Mouse (Mus musculus) MEL (cell line): ENCODE measurements at regions not wholly inside any gene's neighbourhood (a gene's known extent, or its start where the extent isn't known, plus 50 kb on each side); places are given as distances from the start of the nearest gene placed in this dataset.

ENCODE experiments used
- CTCF ChIP-seq, 3 experiments: IDR thresholded peaks in 2 of 3; conservative IDR thresholded peaks in 1 of 3; 2 replicates each; pipeline ENCODE4 v1.5.1; 2011 to 2012; ENCODE audit warnings: low read length in 3 of 3, low read depth in 2 of 3, mild to moderate bottlenecking in 2 of 3, improper control_type of control experiment in 1 of 3, inconsistent platforms in 1 of 3, mixed read lengths in 1 of 3, moderate library complexity in 1 of 3; ENCODE audit not compliant: control insufficient read depth in 1 of 3, insufficient read depth in 1 of 3, poor library complexity in 1 of 3, severe bottlenecking in 1 of 3
- EP300 ChIP-seq, 2 experiments: IDR thresholded peaks; 2 replicates each; pipeline ENCODE4 v1.6.1; 2011; ENCODE audit warnings: improper control_type of control experiment in 2 of 2, low read length in 2 of 2, low read depth in 1 of 2, mild to moderate bottlenecking in 1 of 2
- GATA1 ChIP-seq: IDR thresholded peaks from 2 replicates; pipeline ENCODE4 v1.6.1; 2011; ENCODE audit warnings: low read depth, low read length, improper control_type of control experiment
- JUND ChIP-seq: IDR thresholded peaks from 2 replicates; pipeline ENCODE4 v1.6.1; 2011; ENCODE audit warnings: low read depth, mild to moderate bottlenecking, improper control_type of control experiment, low read length
- KAT2A ChIP-seq: conservative IDR thresholded peaks from 2 replicates; pipeline ENCODE4 v1.6.1; 2012; ENCODE audit warnings: low read depth, low read length, improper control_type of control experiment, inconsistent platforms
- MYC ChIP-seq: IDR thresholded peaks from 2 replicates; pipeline ENCODE4 v1.6.1; 2011; ENCODE audit warnings: low read depth, mild to moderate bottlenecking, low read length, improper control_type of control experiment, moderate library complexity
- POLR2A ChIP-seq, 2 experiments: IDR thresholded peaks; 2 replicates each; pipeline ENCODE4 v1.6.1; 2011 to 2012; ENCODE audit warnings: low read length in 2 of 2, mild to moderate bottlenecking in 2 of 2, control low read depth in 1 of 2, improper control_type of control experiment in 1 of 2, low read depth in 1 of 2, moderate library complexity in 1 of 2; ENCODE audit not compliant: control insufficient read depth in 1 of 2, insufficient read depth in 1 of 2, poor library complexity in 1 of 2
- RAD21 ChIP-seq: IDR thresholded peaks from 2 replicates; pipeline ENCODE4 v1.6.1; 2011; ENCODE audit warnings: mild to moderate bottlenecking, low read depth, low read length, improper control_type of control experiment
- TAL1 ChIP-seq: IDR thresholded peaks from 2 replicates; pipeline ENCODE4 v1.6.1; 2012; ENCODE audit warnings: mild to moderate bottlenecking, inconsistent platforms, low read length, moderate library complexity, mixed read lengths
- USF1 ChIP-seq: IDR thresholded peaks from 2 replicates; pipeline ENCODE4 v1.6.1; 2014; ENCODE audit warnings: low read depth, mild to moderate bottlenecking, inconsistent platforms, low read length, improper control_type of control experiment, moderate library complexity
- USF2 ChIP-seq, 2 experiments: IDR thresholded peaks; 2 replicates each; pipeline ENCODE4 v1.6.1; 2011 to 2012; ENCODE audit warnings: improper control_type of control experiment in 2 of 2, low read length in 2 of 2, borderline replicate concordance in 1 of 2, inconsistent platforms in 1 of 2, low read depth in 1 of 2, mild to moderate bottlenecking in 1 of 2; ENCODE audit not compliant: insufficient read depth in 1 of 2
- ZNF384 ChIP-seq: IDR thresholded peaks from 2 replicates; pipeline ENCODE4 v1.6.1; 2012; ENCODE audit warnings: low read depth, mild to moderate bottlenecking, inconsistent platforms, low read length, improper control_type of control experiment

- TF ChIP-seq MYC: no peak
- TF ChIP-seq CTCF (IDR thresholded peaks at IDR 0.05 in 2 of 3, conservative IDR thresholded peaks at IDR 0.05 in 1 of 3; ENCODE audit: control insufficient read depth in 1 of 3, insufficient read depth in 1 of 3, low read depth in 2 of 3, low read length in 3 of 3, poor library complexity in 1 of 3, severe bottlenecking in 1 of 3): 0 out of 6 replicates have a peak, but pooled peaks of 1 of the 3 experiments have one; percentile 8
- TF ChIP-seq GATA1: no peak
- TF ChIP-seq EP300 (IDR thresholded peaks at IDR 0.05; ENCODE audit: low read depth in 1 of 2, low read length in 2 of 2): no peak
- TF ChIP-seq POLR2A (IDR thresholded peaks at IDR 0.05; ENCODE audit: control insufficient read depth in 1 of 2, insufficient read depth in 1 of 2, low read depth in 1 of 2, low read length in 2 of 2, poor library complexity in 1 of 2): no peak
- TF ChIP-seq KAT2A: no peak
- no peak for TF ChIP-seq JUND
- TF ChIP-seq USF1: no peak
- TF ChIP-seq RAD21: peak; percentile 14; the same call in 1 of the 2 replicates
- no peak for TF ChIP-seq USF2 (IDR thresholded peaks at IDR 0.05; ENCODE audit: borderline replicate concordance in 1 of 2, insufficient read depth in 1 of 2, low read depth in 1 of 2, low read length in 2 of 2)
- TF ChIP-seq TAL1: no peak
- TF ChIP-seq ZNF384: no peak
These were observed 369.2 kb upstream of the Clec14a start for GRCm38 (mm10) chr12:58638260-58638659.
